Mouse (Mus musculus) hindbrain, postnatal 0 days (tissue): Measurements from ENCODE around the gene Bri3bp. TPM values are rescaled to one million over a fixed set of nuclear protein-coding genes. Genes with fewer than 3 reads are reported as not detected.
"Not testable (repeated sequence)": the region's sequence is repeated elsewhere in the genome, so short reads cannot be mapped to it uniquely, and the experiment has no call there.

Experiments
- ATAC-seq: fragments of 200-750 bp; cut with Nextera tagmentation; 2 replicates; pipeline ENCODE4 v1.8.0; 2017; ENCODE audit warnings: mild to moderate bottlenecking, moderate TSS enrichment, moderate library complexity
- DNase-seq: peaks from one replicate; pipeline ENCODE4 v3.0.0-alpha.2; 2015; ENCODE audit warnings: low spot score
- H3K27ac ChIP-seq: fragments of 300-500 bp; sonication (generic); 2 replicates; pipeline ENCODE4 v1.5.1; 2014; ENCODE audit warnings: mild to moderate bottlenecking
- H3K27me3 ChIP-seq: fragments of 300-500 bp; sonication (generic); 2 replicates; pipeline ENCODE4 v1.6.1; 2014; ENCODE audit warnings: low read length, mixed read lengths; ENCODE audit not compliant: insufficient read depth
- H3K36me3 ChIP-seq: fragments of 300-500 bp; sonication (generic); 2 replicates; pipeline ENCODE4 v1.6.1; 2014; ENCODE audit warnings: low read length, mixed read lengths; ENCODE audit not compliant: insufficient read depth
- H3K4me1 ChIP-seq: fragments of 300-500 bp; sonication (generic); 2 replicates; pipeline ENCODE4 v1.6.1; 2014; ENCODE audit warnings: antibody characterized with exemption, low read length, mixed read lengths; ENCODE audit not compliant: insufficient read depth
- H3K4me2 ChIP-seq: fragments of 300-500 bp; sonication (generic); 2 replicates; pipeline ENCODE4 v1.6.1; 2014; ENCODE audit warnings: low read depth, mild to moderate bottlenecking, low read length, moderate library complexity, mixed read lengths
- H3K4me3 ChIP-seq: fragments of 300-500 bp; sonication (generic); 2 replicates; pipeline ENCODE4 v1.5.1; 2014; ENCODE audit warnings: low read length
- H3K9ac ChIP-seq: fragments of 300-500 bp; sonication (generic); replicated peaks from 2 replicates; pipeline ENCODE4 v1.6.1; 2014; ENCODE audit warnings: mild to moderate bottlenecking, low read length, moderate library complexity, mixed read lengths
- H3K9me3 ChIP-seq: fragments of 300-500 bp; sonication (generic); 2 replicates; pipeline ENCODE4 v1.6.1; 2016; ENCODE audit warnings: low read length, mixed read lengths
- CTCF ChIP-seq: IDR thresholded peaks from 2 replicates; pipeline ENCODE4 v1.5.1; 2016; ENCODE audit warnings: antibody characterized with exemption, control low read depth, low read depth
- WGBS: fragments of 180-500 bp; shearing (Covaris S2); extraction: QIAGEN DNeasy Blood & Tissue Kit; methylation state at CpG from one replicate; pipeline ENCODE4 v1.1.7; 2014; 5-methylcytosine and 5-hydroxymethylcytosine counted together
- polyA plus RNA-seq: library from polyadenylated mRNA; unstranded; fragments of >200 nt; fragmentation: Nextera tagmentation; extraction: Ambion mirVana; gene quantifications from 2 replicates; pipeline ENCODE4 v1.2.1, GENCODE M21; 2015
- total RNA-seq: library from RNA; depleted of rRNA; stranded (reverse); fragments of >200 nt; gene quantifications from 2 replicates; pipeline ENCODE4 v1.2.3, GENCODE M21; 2014

The Bri3bp gene
- total and polyA plus RNA-seq, 2 experiments from 2014 or later, result 44.2 to 91.2 TPM

- peaks cover 17% of the 10 kb centered on the region; the same call in 1 of the 2 replicates for H3K36me3 ChIP-seq
- H3K9ac ChIP-seq, result no peak overlapping the region
- H3K9me3 ChIP-seq, result no peaks in the 10 kb centered on the region
- ATAC-seq, result no peak; the same call in 1 of the 2 replicates
- peak overlapping the region; percentile 77 for H3K27ac ChIP-seq
- no peak overlapping the region for H3K4me3 ChIP-seq
- 0 out of 2 replicates have a peak, but pooled peaks cover 5% of the 10 kb centered on the region for H3K4me1 ChIP-seq
- no peaks in the 10 kb centered on the region for H3K27me3 ChIP-seq
- no peak overlapping the region for H3K4me2 ChIP-seq
- peak; percentile 46 for DNase-seq
- TF ChIP-seq CTCF, result peak; percentile 39; the same call in 1 of the 2 replicates
- 50% methylated on average over 4 of the region's 4 CpGs for WGBS
These were observed 46.7 kb downstream of the Bri3bp start for GRCm38 (mm10) chr5:125488116-125488455.

GRCm38 (mm10) chr5:125488953-125489352 lies 47.6 kb downstream of the Bri3bp start:
- H3K4me3 ChIP-seq, H3K9ac ChIP-seq, H3K4me1 ChIP-seq, ATAC-seq, H3K27ac ChIP-seq, H3K9me3 ChIP-seq, H3K4me2 ChIP-seq, H3K27me3 ChIP-seq, DNase-seq: not testable (repeated sequence)
- 92% methylated on average over 5 of the region's 5 CpGs for WGBS
- H3K36me3 ChIP-seq, result peaks cover 11% of the 10 kb centered on the region; the same call in 1 of the 2 replicates

GRCm38 (mm10) chr5:125491107-125491506 lies 49.7 kb downstream of the Bri3bp start:
- no peaks in the 10 kb centered on the region for H3K27me3 ChIP-seq

GRCm38 (mm10) chr5:125492379-125493092 lies 51.2 kb downstream of the Bri3bp start:
- Histone ChIP-seq H3K27me3 (no peaks in the 10 kb centered on the region), H3K36me3 (peaks cover 4% of the 10 kb centered on the region; the same call in 1 of the 2 replicates), H3K9ac (no peak overlapping the region), H3K27ac (no peak overlapping the region; the same call in 1 of the 2 replicates), H3K4me1 (0 out of 2 replicates have a peak, but pooled peaks cover 5% of the 10 kb centered on the region), H3K4me2 (no peak overlapping the region), H3K9me3 (no peaks in the 10 kb centered on the region), H3K4me3 (no peak overlapping the region)
- DNase-seq (peak; percentile 52), ATAC-seq (peak; percentile 46)
- no peak for TF ChIP-seq CTCF
- WGBS, result 42% methylated on average over 17 of the region's 17 CpGs

More at GRCm38 (mm10) chr5:125491107-125491506, 49.7 kb downstream of the Bri3bp start:
- H3K36me3 ChIP-seq, result peaks cover 4% of the 10 kb centered on the region; the same call in 1 of the 2 replicates
- DNase-seq (peak; percentile 54), ATAC-seq (peak; percentile 25; the same call in 1 of the 2 replicates)
- no peak overlapping the region for H3K4me2 ChIP-seq
- 0 out of 2 replicates have a peak, but pooled peaks cover 5% of the 10 kb centered on the region for H3K4me1 ChIP-seq
- no peak overlapping the region for H3K4me3 ChIP-seq
- H3K9me3 ChIP-seq, result no peaks in the 10 kb centered on the region
- no peak for TF ChIP-seq CTCF
- H3K9ac ChIP-seq, result no peak overlapping the region
- WGBS, result 54% methylated on average over 10 of the region's 10 CpGs
- H3K27ac ChIP-seq, result peak overlapping the region; percentile 68

- Histone ChIP-seq H3K27me3 (no peaks in the 10 kb centered on the region), H3K27ac (no peak overlapping the region), H3K4me1 (0 out of 2 replicates have a peak, but pooled peaks cover 1% of the 10 kb centered on the region), H3K36me3 (peaks cover 4% of the 10 kb centered on the region; the same call in 1 of the 2 replicates), H3K9me3 (no peaks in the 10 kb centered on the region), H3K9ac (no peak overlapping the region), H3K4me3 (no peak overlapping the region), H3K4me2 (no peak overlapping the region)
- no peak for DNase-seq
- no peak for TF ChIP-seq CTCF
- 67% methylated on average over 5 of the region's 5 CpGs for WGBS
- no peak for ATAC-seq
These were observed 51.7 kb downstream of the Bri3bp start for GRCm38 (mm10) chr5:125493093-125493423.

GRCm38 (mm10) chr5:125495655-125496054 lies 54.3 kb downstream of the Bri3bp start:
- Histone ChIP-seq H3K9ac (no peak overlapping the region), H3K27ac (no peak overlapping the region), H3K4me3 (no peak overlapping the region), H3K9me3 (no peaks in the 10 kb centered on the region), H3K36me3 (peaks cover 4% of the 10 kb centered on the region; the same call in 1 of the 2 replicates), H3K4me1 (no peaks in the 10 kb centered on the region), H3K27me3 (no peaks in the 10 kb centered on the region), H3K4me2 (no peak overlapping the region)
- ATAC-seq (no peak), DNase-seq (no peak)
- 79% methylated on average over 10 of the region's 10 CpGs for WGBS
- TF ChIP-seq CTCF, result no peak
